Mouse (Mus musculus) midbrain, embryonic 10.5 days (tissue): Measurements from ENCODE around the gene Klri1. TPM values are rescaled to one million over a fixed set of nuclear protein-coding genes. Genes with fewer than 3 reads are reported as not detected.
"Not testable (repeated sequence)": the region's sequence is repeated elsewhere in the genome, so short reads cannot be mapped to it uniquely, and the experiment has no call there.

ENCODE experiments used
- DNase-seq: peaks from one replicate; pipeline ENCODE4 v3.0.0-alpha.2; 2017; ENCODE audit warnings: low spot score
- H3K27ac ChIP-seq: fragments of 300-500 bp; sonication (generic); replicated peaks from 2 replicates; pipeline ENCODE4 v1.5.1; 2016; ENCODE audit warnings: mild to moderate bottlenecking
- H3K27me3 ChIP-seq: fragments of 300-500 bp; sonication (generic); 2 replicates; pipeline ENCODE4 v1.6.1; 2016; ENCODE audit warnings: low read depth, mild to moderate bottlenecking; ENCODE audit not compliant: poor library complexity, severe bottlenecking
- H3K36me3 ChIP-seq: fragments of 300-500 bp; sonication (generic); 2 replicates; pipeline ENCODE4 v1.6.1; 2016; ENCODE audit warnings: mild to moderate bottlenecking, moderate library complexity
- H3K4me1 ChIP-seq: fragments of 300-500 bp; sonication (generic); 2 replicates; pipeline ENCODE4 v1.6.1; 2016
- H3K4me3 ChIP-seq: fragments of 300-500 bp; sonication (generic); 2 replicates; pipeline ENCODE4 v1.5.1; 2016; ENCODE audit warnings: mild to moderate bottlenecking, moderate library complexity
- H3K9me3 ChIP-seq: fragments of 300-500 bp; sonication (generic); replicated peaks from 2 replicates; pipeline ENCODE4 v1.6.1; 2016; ENCODE audit warnings: mild to moderate bottlenecking
- WGBS: fragments of 180-500 bp; shearing (Covaris S2); methylation state at CpG from one replicate; pipeline ENCODE4 v1.1.7; 2016; 5-methylcytosine and 5-hydroxymethylcytosine counted together
- microRNA-seq: library from miRNA; unstranded; fragments of <30 nt; microRNA quantifications from one replicate; pipeline ENCODE4, GENCODE M21; 2017
- polyA plus RNA-seq: library from polyadenylated mRNA; unstranded; fragments of >200 nt; fragmentation: Nextera tagmentation; extraction: Ambion mirVana; gene quantifications from 2 replicates; pipeline ENCODE4 v1.2.1, GENCODE M21; 2016

Gene Klri1
- polyA plus RNA-seq, 1 experiment from 2014 or later: not detected

GRCm38 (mm10) chr6:129661301-129661700 lies 55.6 kb downstream of the Klri1 start:
- H3K36me3 ChIP-seq, H3K4me3 ChIP-seq, H3K4me1 ChIP-seq, H3K9me3 ChIP-seq, DNase-seq, H3K27ac ChIP-seq, H3K27me3 ChIP-seq: not testable (repeated sequence)
- WGBS: no CpG with 5 or more reads among the region's 3 CpGs

DNA sequence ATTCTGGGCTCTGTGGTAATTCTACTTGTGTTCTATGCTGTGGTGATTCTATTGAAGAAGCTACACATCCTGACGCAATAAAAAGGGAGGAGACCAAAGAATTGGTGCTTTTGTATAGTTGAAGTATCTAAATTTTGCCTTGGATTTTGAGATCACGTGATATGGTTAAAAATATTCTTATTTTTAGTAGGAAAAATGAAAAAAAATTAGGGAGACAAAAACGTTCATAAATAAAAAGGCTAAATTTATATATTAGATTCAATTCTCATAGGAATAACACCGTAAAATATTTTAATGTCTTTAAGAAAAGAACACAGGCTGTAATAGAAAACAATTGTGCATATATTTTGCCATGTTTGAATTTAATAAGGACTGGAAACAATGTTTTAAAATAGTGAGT lies 56.3 kb downstream of the Klri1 start, which contains the start of gene Klrc2:
Klrc2 (minus strand) TSS at position 101 of the 400 bp plus-strand sequence.
- not testable (repeated sequence) for H3K4me3 ChIP-seq, DNase-seq, H3K36me3 ChIP-seq, H3K27ac ChIP-seq, H3K9me3 ChIP-seq, H3K27me3 ChIP-seq, H3K4me1 ChIP-seq
- 79% methylated on average over 4 of the region's 4 CpGs for WGBS

Small RNA genes within 50 kb of the gene (microRNA-seq; reads per million reads assigned to microRNA genes)
- gene Mir680-1: not detected

Other genes with a start within 250 kb of the Klri1 start
- gene Olr1, start 210.0 kb downstream of the Klri1 start, polyA plus RNA-seq: 0.10 TPM in 1 of 2 replicates, not detected in the other
- not detected in 2 replicates for gene Tmem52b, start 204.6 kb downstream of the Klri1 start, polyA plus RNA-seq
- 47.1 and 59.3 TPM in 2 replicates for gene Gabarapl1, start 184.0 kb downstream of the Klri1 start, polyA plus RNA-seq
- gene Klre1, start 139.2 kb downstream of the Klri1 start, polyA plus RNA-seq: not detected in 2 replicates
- 0.14 TPM in 1 of 2 replicates, not detected in the other for gene Klrd1, start 125.3 kb downstream of the Klri1 start, polyA plus RNA-seq
- 0.22 and 0.39 TPM in 2 replicates for gene Klrk1, start 93.3 kb downstream of the Klri1 start, polyA plus RNA-seq
- not detected in 2 replicates for gene Klrc3, start 73.8 kb downstream of the Klri1 start, polyA plus RNA-seq
- gene Klrc2, start 56.4 kb downstream of the Klri1 start, polyA plus RNA-seq: not detected in 2 replicates
- gene Klrc1, start 38.2 kb downstream of the Klri1 start, polyA plus RNA-seq: not detected in 2 replicates
- gene Klri2, start 23.4 kb upstream of the Klri1 start, polyA plus RNA-seq: not detected in 2 replicates
- gene Gm156, start 67.1 kb upstream of the Klri1 start, polyA plus RNA-seq: not detected in 2 replicates
- gene Gm17631, start 145.5 kb upstream of the Klri1 start, polyA plus RNA-seq: not detected in 2 replicates
- not detected in 2 replicates for gene Klra17, start 159.5 kb upstream of the Klri1 start, polyA plus RNA-seq
- not detected in 2 replicates for gene Klra5, start 200.5 kb upstream of the Klri1 start, polyA plus RNA-seq